Mouse (Mus musculus): Measurements from ENCODE around the gene Gm20388.

GRCm38 (mm10) chr8:120232398-120232797 lies 321.8 kb downstream of the Gm20388 start:
- no peak for TF ChIP-seq CTCF (IDR thresholded peaks at IDR 0.05; ENCODE audit: low read depth, low read length)
- no peak for TF ChIP-seq POLR2A (IDR thresholded peaks at IDR 0.05; ENCODE audit: insufficient read depth, low read length)
- no peak for TF ChIP-seq EP300 (IDR thresholded peaks at IDR 0.05; ENCODE audit: insufficient read depth, low read depth, low read length)

All from ES-Bruce4 (cell line).